Mouse (Mus musculus) macrophage (primary cell): ENCODE data around the gene Pilra. TPM values are rescaled to one million over a fixed set of nuclear protein-coding genes. Genes with fewer than 3 reads are reported as not detected.

ENCODE experiments used
- H3K27ac ChIP-seq: fragments of 350-480 bp; formaldehyde crosslinking; 2 replicates; pipeline ENCODE4 v1.9.0; 2021
- H3K36me3 ChIP-seq: fragments of 350-480 bp; formaldehyde crosslinking; 2 replicates; pipeline ENCODE4 v1.9.0; 2021; ENCODE audit errors: inconsistent target
- H3K4me3 ChIP-seq: fragments of 350-480 bp; formaldehyde crosslinking; 2 replicates; pipeline ENCODE4 v1.9.0; 2021; ENCODE audit errors: inconsistent target
- H3K79me2 ChIP-seq: fragments of 350-480 bp; formaldehyde crosslinking; 2 replicates; pipeline ENCODE4 v1.9.0; 2021; ENCODE audit errors: inconsistent target
- WGBS: methylation state at CpG from one replicate; pipeline ENCODE4 v1.1.7; 2026; ENCODE audit warnings: inconsistent platforms; ENCODE audit not compliant: missing documents; 5-methylcytosine and 5-hydroxymethylcytosine counted together
- polyA plus RNA-seq: library from polyadenylated mRNA; stranded (reverse); fragments of 250-400 nt; gene quantifications from 3 replicates; pipeline ENCODE4 v1.2.4, GENCODE M21; 2018; ENCODE audit warnings: inconsistent platforms

Pilra gene
- polyA plus RNA-seq, 1 experiment from 2014 or later: 5.9 TPM

DNA sequence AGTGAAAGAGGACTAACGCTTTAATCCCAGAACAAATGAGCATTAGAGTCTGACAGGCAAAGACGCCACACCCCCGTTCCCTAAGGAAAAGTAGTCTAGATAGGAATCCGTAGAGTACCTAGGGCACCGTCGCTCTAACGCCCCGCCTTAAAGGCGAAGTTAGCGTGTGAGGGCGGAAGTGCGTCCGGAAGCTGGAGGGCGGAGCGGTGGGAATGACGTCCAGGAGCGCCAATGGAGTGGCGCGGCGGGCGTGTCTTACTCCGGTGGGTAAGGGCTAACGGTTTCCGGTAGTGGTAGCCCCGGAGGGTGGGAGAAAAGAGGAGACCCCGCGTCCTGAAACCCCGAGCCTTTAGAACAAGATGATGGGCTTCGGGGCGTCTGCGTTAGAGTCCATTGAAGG is 57.4 kb downstream of the Pilra start, which contains the start of gene Ppp1r35:
TSS of gene Ppp1r35 (plus strand) at position 215 of the 400 bp plus-strand sequence.
- under 1% methylated on average over 31 of the region's 31 CpGs for WGBS
- peak within 1 kb of the TSS; percentile 31 for H3K27ac ChIP-seq

DNA sequence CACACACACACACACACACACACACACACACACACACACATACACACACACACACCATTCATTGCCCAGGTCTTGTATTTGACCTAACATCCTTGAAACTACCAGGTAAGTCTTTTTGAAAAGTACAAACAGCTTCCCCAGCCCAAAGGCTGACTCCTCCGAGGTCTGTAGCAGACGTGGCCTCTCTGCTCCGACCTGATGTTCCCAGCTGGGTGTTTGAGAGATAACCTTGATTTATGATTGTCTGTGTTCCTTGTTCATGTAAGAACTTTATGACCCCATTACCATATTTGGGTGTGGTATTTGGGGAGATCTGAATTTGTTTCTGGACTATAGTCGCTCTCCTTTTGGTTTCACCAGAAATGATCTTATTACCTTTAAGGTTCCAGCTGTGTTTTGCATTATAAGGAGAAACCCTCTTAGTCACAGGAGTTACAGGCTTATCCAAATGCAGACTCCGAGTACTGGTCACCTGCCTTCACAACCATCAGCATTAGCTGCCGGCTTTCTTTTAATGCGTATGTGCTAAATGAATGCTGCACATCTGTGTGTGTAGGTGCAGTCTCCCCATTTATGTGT is 58.7 kb downstream of the Pilra start:
- Histone ChIP-seq H3K79me2 (peaks cover 22% of the 10 kb centered on the region; the same call in 1 of the 2 replicates), H3K27ac (no peak overlapping the region), H3K36me3 (peaks cover 9% of the 10 kb centered on the region), H3K4me3 (no peak overlapping the region)
- 86% methylated on average over 7 of the region's 7 CpGs for WGBS

More for the DNA sequence above, 57.4 kb downstream of the Pilra start, which contains the start of gene Ppp1r35:
- peaks cover 19% of the 10 kb centered on the region for H3K36me3 ChIP-seq
- H3K4me3 ChIP-seq: peak within 1 kb of the TSS; percentile 58
- peaks cover 35% of the 10 kb centered on the region for H3K79me2 ChIP-seq

DNA sequence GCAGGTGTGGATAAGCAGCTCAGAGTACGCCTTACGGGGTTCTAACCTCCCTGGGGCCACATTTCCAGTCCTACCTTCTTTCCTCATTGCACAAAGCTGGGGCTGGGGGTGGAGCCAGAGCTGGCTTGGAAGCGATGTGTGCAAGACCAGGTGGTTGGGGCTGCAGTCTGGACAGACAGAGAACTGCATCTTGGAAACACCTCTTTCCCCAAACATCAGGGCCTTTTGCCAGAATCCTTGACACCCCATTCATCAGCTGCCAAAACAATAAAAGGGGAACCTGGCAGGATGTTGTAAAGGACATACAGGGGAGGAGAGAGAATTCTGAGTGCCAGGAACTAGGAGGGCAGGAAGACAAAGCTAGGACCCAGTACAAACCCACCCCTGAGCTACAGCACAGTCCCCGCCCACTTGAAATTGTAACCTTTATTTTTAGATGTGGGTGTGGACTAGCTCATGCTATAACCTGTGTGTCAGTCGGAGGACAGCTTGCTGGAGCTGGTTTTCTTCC is 59.6 kb downstream of the Pilra start:
- H3K36me3 ChIP-seq: no peaks in the 10 kb centered on the region
- WGBS: 22% methylated on average over 5 of the region's 5 CpGs
- peaks cover 14% of the 10 kb centered on the region; the same call in 1 of the 2 replicates for H3K79me2 ChIP-seq
- no peak overlapping the region for H3K4me3 ChIP-seq
- no peak overlapping the region for H3K27ac ChIP-seq

DNA sequence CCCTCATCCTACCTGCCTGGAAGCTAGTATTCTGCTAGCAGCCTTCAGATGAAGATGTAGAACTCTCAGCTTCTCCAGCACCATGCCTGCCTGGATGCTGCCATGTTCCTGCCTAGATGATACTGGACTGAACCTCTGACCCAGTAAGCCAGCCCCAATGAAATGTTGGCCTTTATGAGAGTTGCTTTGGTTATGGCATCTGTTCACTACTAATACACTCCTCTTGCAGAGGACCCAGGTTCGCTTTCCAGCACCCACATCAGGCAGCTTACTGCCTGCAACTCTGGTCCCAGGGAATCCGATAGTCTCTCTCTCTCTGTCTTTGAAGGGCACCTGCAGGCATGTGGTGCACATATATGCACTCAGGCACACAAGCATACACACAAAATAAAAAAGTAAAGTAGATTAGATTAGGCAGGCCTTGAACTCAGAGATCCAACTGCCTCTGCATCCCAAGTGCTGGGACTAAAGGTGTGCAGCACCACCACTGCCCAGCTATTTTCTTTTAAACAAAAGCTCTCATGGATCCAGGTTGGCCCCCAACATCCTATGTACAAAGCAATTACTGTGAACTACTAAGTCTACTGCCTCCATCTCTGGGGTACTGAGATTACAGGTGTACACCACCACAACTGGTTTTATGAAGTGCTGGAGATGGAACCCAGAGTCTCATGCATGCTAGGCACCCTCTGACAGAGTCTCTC is 60.3 kb downstream of the Pilra start:
- H3K79me2 ChIP-seq: peaks cover 14% of the 10 kb centered on the region; the same call in 1 of the 2 replicates
- 100% methylated on average over 2 of the region's 2 CpGs for WGBS
- H3K27ac ChIP-seq: no peak overlapping the region
- H3K4me3 ChIP-seq: no peak overlapping the region
- no peaks in the 10 kb centered on the region for H3K36me3 ChIP-seq

DNA sequence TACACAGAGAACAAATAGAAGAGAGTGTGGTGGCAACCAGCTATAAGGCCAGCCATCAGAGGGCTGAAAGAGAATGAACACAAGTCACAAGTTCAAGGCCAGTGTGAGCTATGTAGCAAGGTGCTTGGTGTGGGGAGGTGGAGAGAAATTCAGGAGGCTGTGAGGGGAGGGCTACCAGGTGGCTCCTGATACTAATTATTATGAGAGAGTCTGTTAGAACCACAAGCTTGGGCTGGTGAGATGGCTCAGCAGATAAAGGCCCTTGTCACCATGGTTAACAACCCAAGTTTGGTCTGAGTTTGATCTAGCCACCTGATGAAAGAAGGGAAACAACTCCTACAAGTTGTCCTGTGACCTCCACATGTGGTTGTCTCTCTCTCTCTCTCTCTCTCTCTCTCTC is 63.3 kb downstream of the Pilra start:
- no peaks in the 10 kb centered on the region for H3K36me3 ChIP-seq
- no peaks in the 10 kb centered on the region for H3K79me2 ChIP-seq
- no peak overlapping the region for H3K4me3 ChIP-seq
- no peak overlapping the region for H3K27ac ChIP-seq

Other genes with a start within 250 kb of the Pilra start
- 35.3 to 72.3 TPM (median 54.2 TPM) in 3 replicates for gene Mospd3, start 235.2 kb downstream of the Pilra start, polyA plus RNA-seq
- gene Pcolce, start 222.5 kb downstream of the Pilra start, polyA plus RNA-seq: 0.41 to 0.44 TPM in 2 of 3 replicates, not detected in the other
- gene Fbxo24, start 207.3 kb downstream of the Pilra start, polyA plus RNA-seq: 0.09 TPM in 1 of 3 replicates, not detected in the others
- gene Lrch4, start 207.2 kb downstream of the Pilra start, polyA plus RNA-seq: 51.6 to 108 TPM (median 60.3 TPM) in 3 replicates
- gene Gm20605, start 207.1 kb downstream of the Pilra start, polyA plus RNA-seq: 4.9 to 17.8 TPM (median 5.5 TPM) in 3 replicates
- 5.2 to 25.3 TPM (median 10.5 TPM) in 3 replicates for gene Sap25, start 194.9 kb downstream of the Pilra start, polyA plus RNA-seq
- 0.09 TPM in 1 of 3 replicates, not detected in the others for gene Irs3, start 190.6 kb downstream of the Pilra start, polyA plus RNA-seq
- gene Agfg2, start 151.6 kb downstream of the Pilra start, polyA plus RNA-seq: 12.1 to 28.4 TPM (median 17.8 TPM) in 3 replicates
- 0.07 to 0.23 TPM (median 0.21 TPM) in 3 replicates for gene Nyap1, start 94.7 kb downstream of the Pilra start, polyA plus RNA-seq
- 84.4 to 112 TPM (median 101 TPM) in 3 replicates for gene Tsc22d4, start 90.6 kb downstream of the Pilra start, polyA plus RNA-seq
- gene Ppp1r35, start 57.4 kb downstream of the Pilra start, polyA plus RNA-seq: 2.7 to 25.9 TPM (median 20.7 TPM) in 3 replicates
- 23.9 to 28.3 TPM (median 26.6 TPM) in 3 replicates for gene Mepce, start 48.6 kb downstream of the Pilra start, polyA plus RNA-seq
- gene Zcwpw1, start 48.5 kb downstream of the Pilra start, polyA plus RNA-seq: 1.8 to 4.1 TPM (median 2.8 TPM) in 3 replicates
- 7.2 to 9.0 TPM (median 7.9 TPM) in 3 replicates for gene Pilrb1, start 21.8 kb upstream of the Pilra start, polyA plus RNA-seq
- gene Pilrb2, start 35.5 kb upstream of the Pilra start, polyA plus RNA-seq: 12.2 to 15.9 TPM (median 14.4 TPM) in 3 replicates
- not detected in 3 replicates for gene Cyp3a13, start 85.3 kb upstream of the Pilra start, polyA plus RNA-seq
- not detected in 3 replicates for gene Gjc3, start 126.8 kb upstream of the Pilra start, polyA plus RNA-seq
- gene Azgp1, start 145.2 kb upstream of the Pilra start, polyA plus RNA-seq: not detected in 3 replicates
- gene Smok3a, start 185.0 kb upstream of the Pilra start, polyA plus RNA-seq: not detected in 3 replicates
- gene Smok3b, start 185.1 kb upstream of the Pilra start, polyA plus RNA-seq: not detected in 3 replicates
- not detected in 3 replicates for gene Smok3c, start 216.9 kb upstream of the Pilra start, polyA plus RNA-seq
- 6.8 to 8.7 TPM (median 6.9 TPM) in 3 replicates for gene Zkscan1, start 248.8 kb upstream of the Pilra start, polyA plus RNA-seq